Mouse (Mus musculus) spleen, adult 2 months (tissue): Measurements from ENCODE around the gene Tada2a.

Experiments used
- CTCF ChIP-seq: fragments of 200-500 bp; IDR thresholded peaks from 2 replicates; pipeline ENCODE4 v1.5.1; 2011; ENCODE audit warnings: mild to moderate bottlenecking, inconsistent platforms; ENCODE audit not compliant: insufficient read depth, insufficient read length, insufficient replicate concordance; ENCODE audit errors: extremely low read depth
- POLR2A ChIP-seq: fragments of 200-500 bp; IDR thresholded peaks from 2 replicates; pipeline ENCODE4 v1.6.1; 2011; ENCODE audit warnings: low read depth, low read length, inconsistent platforms

DNA sequence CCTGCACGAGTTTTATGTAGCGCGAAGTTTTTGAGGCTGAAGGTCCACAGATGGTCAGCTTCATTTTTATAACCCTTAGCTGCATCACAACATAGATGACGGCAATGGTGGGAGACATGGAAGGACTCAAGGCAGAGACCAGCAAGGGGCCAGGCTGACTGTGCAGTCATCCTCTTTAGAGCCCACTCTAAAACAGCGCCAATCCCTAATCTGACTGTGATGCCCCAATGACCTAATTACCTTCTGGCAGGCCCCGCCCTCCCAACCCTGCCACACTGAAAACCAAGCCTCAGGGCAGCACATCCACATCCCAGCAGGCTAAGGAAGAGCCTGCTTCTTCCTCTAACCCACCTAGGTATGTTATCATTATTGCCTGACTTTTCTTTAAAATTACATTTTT, 68.8 kb downstream of the Tada2a start:
- no peak for TF ChIP-seq POLR2A
- no peak for TF ChIP-seq CTCF
